Mouse (Mus musculus): ENCODE measurements at regions not wholly inside any gene's neighbourhood (a gene's known extent, or its start where the extent isn't known, plus 50 kb on each side); places are given as distances from the start of the nearest gene placed in this dataset.

DNA sequence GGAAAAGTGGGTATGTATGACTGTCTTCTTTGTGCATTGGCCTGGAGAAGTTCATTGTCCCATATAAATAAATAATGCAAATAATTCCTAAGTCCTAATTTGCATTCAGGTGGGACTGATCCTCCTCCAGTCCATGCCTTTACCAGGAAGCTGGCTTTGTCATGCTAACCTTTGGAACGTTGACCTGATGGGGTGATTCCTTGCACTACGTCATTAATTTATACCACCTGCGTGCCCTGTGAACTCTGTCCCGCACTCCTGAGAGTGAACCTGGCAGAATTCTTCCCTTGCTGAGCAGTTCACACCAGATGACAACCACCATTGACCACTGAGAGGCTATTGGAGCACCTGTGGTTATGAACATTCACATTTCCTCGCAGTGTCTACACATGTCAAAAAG lies 165.9 kb upstream of the Dyrk2 start:
- H3K4me1 ChIP-seq (ENCODE audit: control insufficient read depth in 1 of 2, insufficient read depth in 2 of 2, low read length in 2 of 2): peaks cover 0 to 4% of the 10 kb centered on the region in 2 experiments; a peak in 2 of 4 replicates
- TF ChIP-seq MYB (IDR thresholded peaks at IDR 0.05; ENCODE audit: low read depth, low read length) (no peak), BHLHE40 (IDR thresholded peaks at IDR 0.05; ENCODE audit: borderline replicate concordance, low read depth, low read length) (no peak), KAT2A (conservative IDR thresholded peaks at IDR 0.05; ENCODE audit: low read depth, low read length) (no peak), RCOR1 (IDR thresholded peaks at IDR 0.05; ENCODE audit: low read depth, low read length) (no peak), ETS1 (IDR thresholded peaks at IDR 0.05; ENCODE audit: low read depth, low read length) (no peak), GABPA (IDR thresholded peaks at IDR 0.05; ENCODE audit: low read depth, low read length) (no peak), CHD1 (IDR thresholded peaks at IDR 0.05; ENCODE audit: low read depth, low read length) (no peak), CTCF (IDR thresholded peaks at IDR 0.05 in 2 of 3, conservative IDR thresholded peaks at IDR 0.05 in 1 of 3; ENCODE audit: control insufficient read depth in 1 of 3, insufficient read depth in 1 of 3, low read depth in 2 of 3, low read length in 3 of 3, poor library complexity in 1 of 3, severe bottlenecking in 1 of 3) (no peak), HCFC1 (IDR thresholded peaks at IDR 0.05; ENCODE audit: low read depth, low read length) (no peak), MYC (IDR thresholded peaks at IDR 0.05; ENCODE audit: low read depth, low read length) (no peak), TBP (IDR thresholded peaks at IDR 0.05; ENCODE audit: low read depth, low read length) (no peak), POLR2AphosphoS2 (IDR thresholded peaks at IDR 0.05; ENCODE audit: low read length) (no peak), SMC3 (IDR thresholded peaks at IDR 0.05; ENCODE audit: low read depth, low read length) (no peak), JUND (IDR thresholded peaks at IDR 0.05; ENCODE audit: low read depth, low read length) (no peak), TAL1 (IDR thresholded peaks at IDR 0.05; ENCODE audit: low read length) (no peak), CHD2 (IDR thresholded peaks at IDR 0.05; ENCODE audit: low read length) (no peak), TCF12 (IDR thresholded peaks at IDR 0.05; ENCODE audit: low read depth, low read length) (no peak), ZNF384 (IDR thresholded peaks at IDR 0.05; ENCODE audit: low read depth, low read length) (no peak), NRF1 (IDR thresholded peaks at IDR 0.05; ENCODE audit: insufficient read depth, low read depth, low read length, poor library complexity, severe bottlenecking) (no peak), USF1 (IDR thresholded peaks at IDR 0.05; ENCODE audit: low read depth, low read length) (no peak)
- no peak overlapping the region for H3K27ac ChIP-seq (ENCODE audit: control insufficient read depth, low read depth, low read length)
- H3K9me3 ChIP-seq (replicated peaks; ENCODE audit: insufficient read depth, low read length): no peaks in the 10 kb centered on the region
- no peak for DNase-seq (ENCODE audit: low read depth, low spot score)
- no peaks in the 10 kb centered on the region for H3K27me3 ChIP-seq (ENCODE audit: control insufficient read depth in 1 of 2, insufficient read depth in 2 of 2, low read length in 2 of 2)
- H3K36me3 ChIP-seq (ENCODE audit: control insufficient read depth in 1 of 2, insufficient read depth in 2 of 2, low read length in 2 of 2): no peaks in the 10 kb centered on the region; a peak in 1 of 4 replicates
- H3K79me2 ChIP-seq (ENCODE audit: control insufficient read depth, insufficient read depth, low read length, poor library complexity): no peaks in the 10 kb centered on the region
- H3K4me3 ChIP-seq (ENCODE audit: control insufficient read depth in 1 of 2, insufficient read depth in 1 of 2, low read depth in 2 of 2, low read length in 2 of 2): no peak overlapping the region
- no peak overlapping the region for H3K9ac ChIP-seq (ENCODE audit: control insufficient read depth, low read depth, low read length, poor library complexity, severe bottlenecking)

DNA sequence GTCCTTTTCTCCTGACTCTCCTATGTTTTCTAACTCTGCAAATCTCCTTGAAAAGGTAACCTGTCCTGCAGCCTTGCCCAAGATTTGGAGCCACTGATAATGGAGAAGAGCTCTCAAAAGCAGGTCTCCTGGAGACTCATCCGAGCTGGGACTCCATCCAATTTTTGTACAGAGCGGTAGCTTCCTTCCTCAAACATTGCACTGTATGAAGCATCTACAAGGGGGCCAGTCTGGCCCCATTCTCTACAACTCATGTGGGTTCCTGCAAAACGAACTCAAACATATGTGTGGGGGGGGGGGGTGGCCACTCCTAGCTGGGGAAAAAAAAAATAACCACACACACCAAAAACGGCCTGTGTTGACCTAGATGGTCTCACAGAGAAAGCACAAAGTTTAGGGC lies 164.4 kb upstream of the Dyrk2 start:
- H3K27ac ChIP-seq (ENCODE audit: control insufficient read depth, low read depth, low read length): no peak overlapping the region
- H3K9me3 ChIP-seq (replicated peaks; ENCODE audit: insufficient read depth, low read length): no peaks in the 10 kb centered on the region
- no peaks in the 10 kb centered on the region for H3K79me2 ChIP-seq (ENCODE audit: control insufficient read depth, insufficient read depth, low read length, poor library complexity)
- H3K27me3 ChIP-seq (ENCODE audit: control insufficient read depth in 1 of 2, insufficient read depth in 2 of 2, low read length in 2 of 2): no peaks in the 10 kb centered on the region
- H3K4me1 ChIP-seq (ENCODE audit: control insufficient read depth in 1 of 2, insufficient read depth in 2 of 2, low read length in 2 of 2): peaks cover 0 to under 1% of the 10 kb centered on the region in 2 experiments; a peak in 1 of 4 replicates
- TF ChIP-seq JUND (IDR thresholded peaks at IDR 0.05; ENCODE audit: low read depth, low read length) (no peak), NRF1 (IDR thresholded peaks at IDR 0.05; ENCODE audit: insufficient read depth, low read depth, low read length, poor library complexity, severe bottlenecking) (no peak), MYB (IDR thresholded peaks at IDR 0.05; ENCODE audit: low read depth, low read length) (no peak), MAZ (IDR thresholded peaks at IDR 0.05; ENCODE audit: low read depth, low read length) (no peak), USF1 (IDR thresholded peaks at IDR 0.05; ENCODE audit: low read depth, low read length) (no peak), UBTF (IDR thresholded peaks at IDR 0.05; ENCODE audit: borderline replicate concordance, insufficient read depth, low read depth, low read length) (no peak), ZKSCAN1 (IDR thresholded peaks at IDR 0.05; ENCODE audit: low read depth, low read length) (no peak), ZNF384 (IDR thresholded peaks at IDR 0.05; ENCODE audit: low read depth, low read length) (no peak), USF2 (IDR thresholded peaks at IDR 0.05; ENCODE audit: borderline replicate concordance in 1 of 2, insufficient read depth in 1 of 2, low read depth in 1 of 2, low read length in 2 of 2) (no peak), CHD2 (IDR thresholded peaks at IDR 0.05; ENCODE audit: low read length) (no peak)
- H3K4me3 ChIP-seq (ENCODE audit: control insufficient read depth in 1 of 2, insufficient read depth in 1 of 2, low read depth in 2 of 2, low read length in 2 of 2): no peak overlapping the region
- no peak overlapping the region for H3K9ac ChIP-seq (ENCODE audit: control insufficient read depth, low read depth, low read length, poor library complexity, severe bottlenecking)
- DNase-seq (ENCODE audit: low read depth, low spot score): no peak
- no peaks in the 10 kb centered on the region for H3K36me3 ChIP-seq (ENCODE audit: control insufficient read depth in 1 of 2, insufficient read depth in 2 of 2, low read length in 2 of 2)
